Mouse (Mus musculus) liver, embryonic 12.5 days (tissue): ENCODE data around the gene Catip. TPM values are rescaled to one million over a fixed set of nuclear protein-coding genes. Genes with fewer than 3 reads are reported as not detected.
"Not testable (repeated sequence)": the region's sequence is repeated elsewhere in the genome, so short reads cannot be mapped to it uniquely, and the experiment has no call there.

ENCODE experiments used
- ATAC-seq: fragments of 200-750 bp; cut with Nextera tagmentation; 2 replicates; pipeline ENCODE4 v1.8.0; 2017; ENCODE audit warnings: moderate number of reproducible peaks, mild to moderate bottlenecking, moderate library complexity
- H3K27ac ChIP-seq: fragments of 300-500 bp; sonication (generic); 2 replicates; pipeline ENCODE4 v1.5.1; 2016; ENCODE audit warnings: mild to moderate bottlenecking
- H3K27me3 ChIP-seq: fragments of 300-500 bp; sonication (generic); replicated peaks from 2 replicates; pipeline ENCODE4 v1.6.1; 2016; ENCODE audit warnings: mild to moderate bottlenecking, moderate library complexity
- H3K36me3 ChIP-seq: fragments of 300-500 bp; sonication (generic); 2 replicates; pipeline ENCODE4 v1.6.1; 2016; ENCODE audit warnings: mild to moderate bottlenecking, moderate library complexity
- H3K4me1 ChIP-seq: fragments of 300-500 bp; sonication (generic); 2 replicates; pipeline ENCODE4 v1.6.1; 2016
- H3K4me2 ChIP-seq: fragments of 300-500 bp; sonication (generic); 2 replicates; pipeline ENCODE4 v1.6.1; 2016; ENCODE audit warnings: mild to moderate bottlenecking, moderate library complexity
- H3K4me3 ChIP-seq: fragments of 300-500 bp; sonication (generic); 2 replicates; pipeline ENCODE4 v1.5.1; 2016; ENCODE audit warnings: mild to moderate bottlenecking, moderate library complexity
- H3K9ac ChIP-seq: fragments of 300-500 bp; sonication (generic); 2 replicates; pipeline ENCODE4 v1.6.1; 2016; ENCODE audit warnings: mild to moderate bottlenecking, moderate library complexity
- H3K9me3 ChIP-seq: fragments of 300-500 bp; sonication (generic); replicated peaks from 2 replicates; pipeline ENCODE4 v1.6.1; 2016; ENCODE audit warnings: mild to moderate bottlenecking, moderate library complexity
- WGBS: fragments of 180-500 bp; shearing (Covaris S2); methylation state at CpG from one replicate; pipeline ENCODE4 v1.1.7; 2016; ENCODE audit not compliant: insufficient replicate concordance; 5-methylcytosine and 5-hydroxymethylcytosine counted together
- polyA plus RNA-seq: library from polyadenylated mRNA; unstranded; fragments of >200 nt; fragmentation: Nextera tagmentation; extraction: Ambion mirVana; gene quantifications from 2 replicates; pipeline ENCODE4 v1.2.1, GENCODE M21; 2016

Gene Catip
- polyA plus RNA-seq = 0.11 and 0.14 TPM in 2 replicates

GRCm38 (mm10) chr1:74361812-74362211, at the start of gene Catip:
Gene Catip (plus strand): TSS chr1:74362108.
- no peak within 1 kb of the TSS for H3K27ac ChIP-seq
- ATAC-seq = no peak
- WGBS = 3% methylated on average over 2 of the region's 2 CpGs

GRCm38 (mm10) chr1:74313049-74313692, 48.7 kb upstream of the Catip start:
- Histone ChIP-seq H3K9me3 (no peaks in the 10 kb centered on the region), H3K36me3 (no peaks in the 10 kb centered on the region), H3K4me3 (no peak overlapping the region), H3K4me2 (no peak overlapping the region), H3K27ac (no peak overlapping the region), H3K9ac (no peak overlapping the region), H3K4me1 (peaks cover 11% of the 10 kb centered on the region), H3K27me3 (no peaks in the 10 kb centered on the region)
- WGBS = 1% methylated on average over 3 of the region's 3 CpGs
- peak; percentile 38; the same call in 1 of the 2 replicates for ATAC-seq

More at GRCm38 (mm10) chr1:74361812-74362211, at the start of gene Catip:
- peaks cover 20% of the 10 kb centered on the region for H3K27me3 ChIP-seq
- no peak within 1 kb of the TSS for H3K9ac ChIP-seq
- H3K9me3 ChIP-seq = no peaks in the 10 kb centered on the region
- H3K4me1 ChIP-seq = 0 out of 2 replicates have a peak, but pooled peaks cover 8% of the 10 kb centered on the region
- no peak within 1 kb of the TSS for H3K4me3 ChIP-seq
- no peaks in the 10 kb centered on the region for H3K36me3 ChIP-seq
- no peak within 1 kb of the TSS for H3K4me2 ChIP-seq

- Histone ChIP-seq H3K4me3 (no peak overlapping the region), H3K27me3 (no peaks in the 10 kb centered on the region), H3K9ac (no peak overlapping the region), H3K9me3 (no peaks in the 10 kb centered on the region), H3K36me3 (no peaks in the 10 kb centered on the region), H3K4me1 (peaks cover 3% of the 10 kb centered on the region), H3K4me2 (no peak overlapping the region), H3K27ac (no peak overlapping the region)
- no peak for ATAC-seq
- WGBS = 61% methylated on average over 3 of the region's 3 CpGs
These were observed 47.1 kb upstream of the Catip start for GRCm38 (mm10) chr1:74314796-74315195.

- Histone ChIP-seq H3K4me3 (no peak overlapping the region), H3K27ac (no peak overlapping the region), H3K4me2 (no peak overlapping the region), H3K36me3 (no peaks in the 10 kb centered on the region), H3K27me3 (no peaks in the 10 kb centered on the region), H3K9me3 (no peaks in the 10 kb centered on the region), H3K4me1 (no peaks in the 10 kb centered on the region), H3K9ac (no peak overlapping the region)
- no peak for ATAC-seq
- WGBS = 65% methylated on average over 4 of the region's 4 CpGs
These were observed 45.6 kb upstream of the Catip start for GRCm38 (mm10) chr1:74316114-74316827.

- H3K27ac ChIP-seq = no peak overlapping the region
- H3K4me1 ChIP-seq = no peaks in the 10 kb centered on the region
- H3K4me3 ChIP-seq = no peak overlapping the region
- ATAC-seq = no peak
- H3K9ac ChIP-seq = no peak overlapping the region
- 78% methylated on average over 3 of the region's 3 CpGs for WGBS
- H3K9me3 ChIP-seq = no peaks in the 10 kb centered on the region
- no peak overlapping the region for H3K4me2 ChIP-seq
- H3K36me3 ChIP-seq = no peaks in the 10 kb centered on the region
- no peaks in the 10 kb centered on the region for H3K27me3 ChIP-seq
These were observed 43.2 kb upstream of the Catip start for GRCm38 (mm10) chr1:74318711-74319110.

- H3K4me3 ChIP-seq = no peak overlapping the region
- WGBS = 62% methylated on average over 3 of the region's 3 CpGs
- H3K9me3 ChIP-seq = no peaks in the 10 kb centered on the region
- H3K4me1 ChIP-seq = no peaks in the 10 kb centered on the region
- H3K9ac ChIP-seq = no peak overlapping the region
- no peak for ATAC-seq
- H3K27ac ChIP-seq = no peak overlapping the region
- H3K4me2 ChIP-seq = no peak overlapping the region
- no peaks in the 10 kb centered on the region for H3K27me3 ChIP-seq
- H3K36me3 ChIP-seq = no peaks in the 10 kb centered on the region
These were observed 40.5 kb upstream of the Catip start for GRCm38 (mm10) chr1:74321396-74321795.

- not testable (repeated sequence) for H3K9ac ChIP-seq, ATAC-seq, H3K27ac ChIP-seq, H3K36me3 ChIP-seq, H3K9me3 ChIP-seq, H3K4me2 ChIP-seq, H3K27me3 ChIP-seq, H3K4me3 ChIP-seq
- H3K4me1 ChIP-seq = peaks cover 23% of the 10 kb centered on the region
- 45% methylated on average over 2 of the region's 2 CpGs for WGBS
These were observed 35.0 kb upstream of the Catip start for GRCm38 (mm10) chr1:74326916-74327315.

GRCm38 (mm10) chr1:74329899-74330431, 31.9 kb upstream of the Catip start:
- Histone ChIP-seq H3K27ac (no peak overlapping the region), H3K9ac (no peak overlapping the region)
- WGBS = 79% methylated on average over 7 of the region's 7 CpGs

GRCm38 (mm10) chr1:74331046-74331681, 30.7 kb upstream of the Catip start:
- Histone ChIP-seq H3K9me3 (0 out of 2 replicates have a peak, but pooled peaks cover 3% of the 10 kb centered on the region), H3K4me1 (peaks cover 39% of the 10 kb centered on the region), H3K27ac (peak overlapping the region; percentile 58), H3K36me3 (no peaks in the 10 kb centered on the region), H3K4me3 (no peak overlapping the region), H3K4me2 (peak overlapping the region; percentile 93; the same call in 1 of the 2 replicates), H3K9ac (no peak overlapping the region), H3K27me3 (peaks cover 13% of the 10 kb centered on the region)
- WGBS = 22% methylated on average over 4 of the region's 4 CpGs
- ATAC-seq = no peak

More at GRCm38 (mm10) chr1:74329899-74330431, 31.9 kb upstream of the Catip start:
- ATAC-seq = no peak
- H3K4me1 ChIP-seq = peaks cover 39% of the 10 kb centered on the region
- H3K9me3 ChIP-seq = 0 out of 2 replicates have a peak, but pooled peaks cover 3% of the 10 kb centered on the region
- H3K27me3 ChIP-seq = peaks cover 13% of the 10 kb centered on the region
- H3K36me3 ChIP-seq = no peaks in the 10 kb centered on the region
- H3K4me2 ChIP-seq = no peak overlapping the region
- no peak overlapping the region for H3K4me3 ChIP-seq

GRCm38 (mm10) chr1:74332241-74332763, 29.6 kb upstream of the Catip start:
- H3K4me3 ChIP-seq = peak overlapping the region; percentile 60
- no peaks in the 10 kb centered on the region for H3K36me3 ChIP-seq
- WGBS = under 1% methylated on average over 36 of the region's 36 CpGs
- peak overlapping the region; percentile 93 for H3K4me2 ChIP-seq
- H3K27me3 ChIP-seq = peaks cover 13% of the 10 kb centered on the region
- H3K9ac ChIP-seq = peak overlapping the region; percentile 68
- H3K4me1 ChIP-seq = peaks cover 39% of the 10 kb centered on the region
- 0 out of 2 replicates have a peak, but pooled peaks cover 3% of the 10 kb centered on the region for H3K9me3 ChIP-seq
- peak; percentile 95 for ATAC-seq
- peak overlapping the region; percentile 58; the same call in 1 of the 2 replicates for H3K27ac ChIP-seq

GRCm38 (mm10) chr1:74332930-74333329, 29.0 kb upstream of the Catip start:
- Histone ChIP-seq H3K27me3 (peaks cover 13% of the 10 kb centered on the region), H3K4me3 (peak overlapping the region; percentile 60), H3K9me3 (0 out of 2 replicates have a peak, but pooled peaks cover 3% of the 10 kb centered on the region), H3K9ac (peak overlapping the region; percentile 68), H3K4me2 (peak overlapping the region; percentile 93), H3K4me1 (peaks cover 39% of the 10 kb centered on the region), H3K36me3 (no peaks in the 10 kb centered on the region), H3K27ac (no peak overlapping the region)
- WGBS = 12% methylated on average over 9 of the region's 9 CpGs
- ATAC-seq = no peak
